Mouse (Mus musculus): ENCODE results near the gene Lrrc28.
A peak's percentile ranks its signal among the peaks of the same experiment; 100 is the strongest.
"Not testable (repeated sequence)": the region's sequence is repeated elsewhere in the genome, so short reads cannot be mapped to it uniquely, and the experiment has no call there.

Lrrc28 gene

DNA sequence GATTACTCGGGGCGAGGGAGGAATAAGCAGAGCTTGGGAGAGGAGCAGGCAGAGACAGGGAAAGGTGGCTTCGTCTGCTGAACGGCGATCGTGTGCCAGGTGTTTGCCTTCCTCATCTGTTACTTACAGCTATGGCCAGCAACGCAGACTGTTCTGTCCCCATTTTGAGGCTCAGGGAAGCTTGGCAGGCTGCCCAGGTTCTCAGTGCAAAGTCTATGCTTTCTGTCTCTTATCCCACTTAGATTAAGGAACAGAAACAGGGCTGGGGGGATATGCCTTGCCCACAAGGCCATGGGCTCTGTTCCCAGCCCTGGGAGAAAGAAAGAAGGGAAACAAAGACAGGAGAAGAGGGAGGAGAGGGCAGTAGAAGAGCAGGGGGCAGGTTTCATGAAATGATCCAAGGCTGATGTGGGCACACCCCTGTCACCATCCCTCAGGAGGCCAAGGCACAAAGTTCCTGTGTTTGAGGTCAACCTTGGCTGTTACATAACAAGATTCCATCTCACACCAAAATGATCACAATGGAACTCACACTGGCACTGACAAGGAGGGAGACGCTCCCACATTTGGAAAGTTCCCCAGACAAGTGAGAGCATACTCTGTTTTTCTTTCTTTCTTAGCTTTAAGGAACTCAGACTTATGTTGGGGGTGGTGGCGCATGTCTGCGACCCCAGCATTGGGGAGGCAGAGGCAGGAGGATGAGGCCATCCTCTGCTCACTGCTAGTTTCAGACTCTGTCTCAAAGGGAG, 116.8 kb downstream of the Lrrc28 start:
- peak; percentile 71 for DNase-seq

DNA sequence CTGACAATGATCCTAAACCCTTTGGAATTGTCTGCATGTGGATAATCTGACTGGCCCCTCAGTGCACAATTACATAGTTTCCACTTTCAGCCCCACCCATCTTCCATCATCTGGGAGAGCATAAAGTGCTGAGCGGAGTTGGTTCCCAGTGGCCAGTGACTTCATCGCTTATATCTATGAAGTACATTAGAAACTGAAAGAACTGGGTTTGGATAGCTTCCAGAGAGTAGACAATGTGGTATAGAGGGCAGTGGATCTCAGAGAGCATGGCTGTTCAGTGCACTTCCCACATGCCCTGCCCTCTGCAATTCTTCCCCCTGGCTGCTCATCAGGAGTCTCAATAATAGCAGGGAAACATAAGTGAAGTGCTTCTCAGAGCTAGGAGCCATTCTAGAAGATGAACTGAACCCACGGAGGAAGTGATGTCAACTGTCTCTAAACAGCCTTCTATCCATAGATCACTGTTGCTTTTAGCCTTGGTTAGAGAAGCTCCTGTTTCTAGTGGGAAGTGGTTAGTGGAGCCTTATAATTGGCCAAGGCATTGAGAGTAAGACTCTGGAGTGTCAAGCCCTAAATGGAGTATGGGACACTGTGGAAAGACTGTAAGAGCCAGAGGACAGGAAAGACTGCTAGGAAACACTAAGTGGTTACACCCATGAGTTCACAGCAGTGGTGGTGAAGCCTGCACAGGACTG, 119.0 kb downstream of the Lrrc28 start:
- DNase-seq = no peak

DNA sequence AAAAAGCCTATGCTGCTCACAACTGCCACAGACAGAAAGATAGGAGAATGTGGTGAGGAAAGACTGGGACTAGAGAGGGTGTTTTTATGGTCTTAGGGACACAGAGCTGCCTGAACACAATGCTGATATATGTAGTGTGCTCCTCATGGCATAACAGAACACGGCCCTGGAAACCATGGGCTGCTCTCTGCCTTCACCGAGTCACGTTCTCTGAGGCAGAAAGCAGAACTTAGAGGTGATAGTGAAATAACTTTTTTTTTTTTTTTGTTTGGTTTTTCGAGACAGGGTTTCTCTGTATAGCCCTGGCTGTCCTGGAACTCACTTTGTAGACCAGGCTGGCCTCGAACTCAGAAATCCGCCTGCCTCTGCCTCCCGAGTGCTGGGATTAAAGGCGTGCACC, 121.0 kb downstream of the Lrrc28 start:
- not testable (repeated sequence) for DNase-seq

DNA sequence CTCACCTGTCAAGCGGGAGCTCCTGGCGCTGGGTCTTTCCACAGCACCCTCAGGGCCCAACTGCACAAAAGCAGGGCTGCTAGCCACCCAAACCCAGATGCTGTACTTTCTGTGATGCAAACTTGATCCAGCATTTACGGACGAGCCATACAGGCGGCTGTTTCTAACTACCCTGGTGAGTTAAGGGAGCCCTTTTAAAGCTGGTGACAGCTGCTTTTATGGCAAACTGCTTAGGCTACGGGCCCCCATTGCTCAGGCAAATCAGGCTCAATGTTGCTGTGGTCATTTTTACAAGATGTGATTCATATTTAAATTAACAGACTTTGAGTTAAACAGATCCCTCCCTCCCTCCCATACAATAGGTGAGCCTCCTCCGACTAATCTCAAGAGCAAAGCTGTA, 121.7 kb downstream of the Lrrc28 start:
- no peak for DNase-seq

DNA sequence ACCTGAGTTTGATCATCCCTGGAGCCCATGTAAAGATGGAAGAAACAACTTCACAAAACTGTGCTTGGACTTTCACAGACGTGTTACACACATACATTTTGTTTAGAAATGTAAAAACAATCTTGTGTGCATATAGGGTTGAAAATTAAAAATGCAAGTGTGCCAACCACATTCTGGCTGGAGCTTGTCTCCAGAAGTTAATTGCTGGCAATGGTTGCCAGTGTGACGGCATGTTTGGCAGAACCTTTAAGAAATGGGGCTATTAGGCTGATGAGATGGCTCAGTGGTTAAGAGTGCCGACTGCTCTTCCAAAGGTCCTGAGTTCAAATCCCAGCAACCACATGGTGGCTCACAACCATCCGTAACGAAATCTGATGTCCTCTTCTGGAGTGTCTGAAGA, 123.3 kb downstream of the Lrrc28 start:
- DNase-seq = not testable (repeated sequence)

DNA sequence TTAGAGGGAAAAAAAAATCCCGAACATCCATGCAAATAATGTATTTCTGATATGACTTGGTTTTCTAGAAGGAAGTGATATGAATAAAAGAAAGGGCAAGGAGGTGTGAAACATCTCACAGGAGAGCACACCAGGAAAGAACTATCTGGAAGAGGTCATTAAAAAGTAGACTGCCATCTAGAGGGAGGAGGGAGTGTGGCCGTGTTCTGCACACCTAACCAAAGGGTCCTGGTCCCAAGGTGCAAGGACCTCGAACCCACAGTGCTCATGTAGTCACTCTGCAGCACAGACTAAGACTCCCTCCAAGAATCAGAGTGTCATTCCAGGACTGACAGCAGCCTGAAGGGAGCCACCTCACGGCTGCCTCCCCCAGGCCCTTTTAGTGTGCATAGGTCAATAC, 124.1 kb downstream of the Lrrc28 start:
- peak in 1 of 2 experiments; percentile 37 for DNase-seq

DNA sequence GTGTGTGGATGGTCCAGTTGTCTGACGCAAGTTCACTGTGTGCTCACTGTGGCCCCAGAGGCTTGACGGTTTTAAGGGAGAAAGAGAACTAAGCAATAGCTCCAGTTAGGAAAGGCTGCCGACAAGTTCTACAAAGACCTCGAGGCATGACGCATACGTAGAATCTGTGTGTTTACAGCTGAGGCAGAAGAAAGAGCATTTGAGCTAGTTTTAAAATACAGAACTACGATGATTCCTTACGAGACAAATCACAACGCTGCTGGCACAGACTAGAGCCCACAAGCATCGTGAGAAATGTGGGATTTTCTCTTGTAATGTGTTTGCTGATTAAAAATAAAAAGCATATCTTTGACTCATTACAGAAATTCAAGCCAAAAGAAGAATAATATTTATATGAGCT, 125.1 kb downstream of the Lrrc28 start:
- no peak for DNase-seq

DNA sequence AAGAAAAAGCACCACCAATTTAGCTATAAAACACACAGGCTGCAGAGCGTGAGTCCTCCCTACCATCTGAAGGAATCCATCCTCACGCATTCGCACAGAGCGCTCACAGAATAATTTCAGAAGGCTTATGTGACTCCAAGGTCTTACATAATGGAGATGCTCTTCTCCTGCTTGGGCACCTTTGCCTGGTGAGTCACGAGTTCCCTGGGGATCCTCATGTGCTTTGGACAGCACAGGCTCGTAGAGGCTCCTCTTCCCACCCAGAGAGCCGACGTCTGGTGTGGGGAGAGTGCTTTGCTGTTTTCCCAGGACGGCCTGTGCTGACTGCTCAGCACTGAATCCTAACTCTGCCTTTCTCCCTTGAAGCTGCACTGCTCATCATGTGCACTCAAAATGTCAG, 129.4 kb downstream of the Lrrc28 start:
- no peak for DNase-seq

DNA sequence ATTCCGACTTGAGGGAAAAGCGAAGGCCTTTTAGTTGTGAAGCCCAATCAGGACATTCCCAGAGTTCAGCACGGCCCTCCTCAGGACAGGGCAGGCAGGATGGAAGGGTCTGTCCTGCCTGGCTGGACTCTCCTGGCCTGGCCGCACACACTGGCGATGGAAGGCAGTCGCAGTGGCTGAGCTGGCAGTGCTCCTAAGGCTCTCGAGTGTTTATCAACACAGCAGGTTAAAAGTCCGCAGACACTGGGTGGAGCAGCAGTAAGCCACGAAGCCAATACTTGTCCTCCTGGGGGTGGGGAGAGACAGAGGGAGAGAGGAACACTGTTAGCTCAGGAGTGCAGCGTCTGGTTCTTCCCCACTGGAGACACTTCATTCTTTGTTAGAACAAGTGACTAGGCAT, 130.2 kb downstream of the Lrrc28 start:
- DNase-seq = peak; percentile 56 to 68

DNA sequence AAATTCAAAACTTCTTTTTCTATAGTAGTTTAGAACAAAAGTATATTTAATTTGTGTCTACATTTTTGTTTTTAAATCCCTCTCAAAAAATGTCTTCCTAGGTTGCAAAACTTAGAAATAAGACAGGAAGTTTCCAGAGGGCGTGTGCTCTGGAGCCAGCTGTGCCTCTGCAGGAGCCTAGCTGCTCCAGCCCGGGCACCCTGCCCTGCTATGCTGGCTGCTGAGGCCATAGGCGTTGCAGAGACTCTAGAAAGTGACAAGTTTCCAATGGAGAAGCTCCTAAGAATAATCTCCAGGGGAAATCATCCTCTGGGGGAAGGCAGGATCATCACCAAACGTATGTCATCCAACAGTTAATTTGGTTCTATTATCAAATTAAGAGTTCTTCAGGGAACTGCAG, 130.7 kb downstream of the Lrrc28 start:
- no peak for DNase-seq

DNA sequence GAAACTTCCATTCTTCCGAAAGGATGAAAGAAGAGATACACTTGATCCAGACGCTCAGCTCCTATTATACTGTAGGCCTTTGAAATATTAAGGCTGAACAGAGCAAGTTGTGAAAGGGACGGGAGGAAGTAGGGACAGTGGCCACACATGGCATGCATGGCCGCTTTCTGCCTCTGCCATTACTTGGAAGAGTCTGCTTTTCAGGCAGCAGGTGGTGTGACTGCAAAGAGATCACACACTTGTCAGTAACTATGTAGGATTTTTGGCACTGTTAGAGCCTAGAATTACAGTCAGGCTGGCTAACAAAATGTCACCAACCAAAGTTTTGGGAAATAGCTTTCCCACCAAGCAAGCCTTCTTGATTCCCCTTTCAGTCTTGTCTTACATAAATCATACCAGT, 131.4 kb downstream of the Lrrc28 start:
- DNase-seq = no peak

DNA sequence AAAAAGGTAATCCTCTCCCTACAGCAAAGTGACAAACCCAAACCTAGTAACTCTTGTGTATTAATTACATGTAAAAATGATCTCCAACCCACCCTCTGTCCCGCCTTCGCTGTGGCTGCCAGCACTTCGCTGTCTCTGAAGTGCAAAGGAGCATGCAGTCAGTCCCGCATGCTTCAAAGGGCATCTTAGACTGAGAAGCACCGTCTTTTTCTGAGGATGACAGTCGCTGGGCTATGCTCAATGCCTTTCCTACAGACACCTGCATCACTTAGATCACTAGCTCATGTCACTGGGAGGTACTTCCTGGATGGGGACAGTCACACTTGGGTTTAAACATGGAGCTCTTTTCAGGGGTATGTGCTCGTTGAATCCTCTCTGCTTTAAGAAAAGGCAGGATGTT, 133.5 kb downstream of the Lrrc28 start:
- no peak for DNase-seq

DNA sequence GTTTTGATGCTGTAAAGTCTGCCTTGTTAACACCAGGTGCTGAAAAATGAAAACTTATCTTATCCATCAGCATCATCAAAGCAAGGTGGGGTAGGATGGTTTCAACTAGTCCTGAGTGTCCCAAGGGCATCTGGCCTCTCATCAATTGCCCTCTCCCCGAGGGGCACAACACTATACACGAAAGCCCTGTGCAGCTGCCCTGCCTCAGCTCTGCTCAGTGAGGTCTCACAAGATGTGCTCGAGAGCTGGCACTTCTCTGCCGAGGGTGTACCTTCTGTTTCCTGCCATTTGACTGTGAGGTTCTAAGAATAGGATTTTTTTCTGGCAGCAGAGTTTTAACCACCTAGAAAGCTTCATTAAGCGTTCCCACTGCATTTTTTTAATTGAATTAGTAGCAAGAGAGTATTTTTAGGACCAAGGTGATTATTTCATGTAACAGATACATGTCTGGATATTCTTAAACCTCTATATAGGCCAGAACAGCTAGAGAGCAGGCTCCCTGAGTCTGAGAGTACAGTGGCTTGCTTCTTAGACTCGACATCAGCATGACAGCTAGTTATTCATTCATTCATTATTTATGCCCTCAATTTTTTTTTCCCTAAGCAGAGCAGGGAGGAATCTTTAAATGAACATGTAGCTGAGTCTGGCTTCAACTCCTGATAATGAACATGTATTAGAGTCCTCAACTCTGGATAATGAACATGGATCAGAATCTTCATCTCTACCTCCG, 141.6 kb downstream of the Lrrc28 start:
- peak; percentile 45 to 57 for DNase-seq

DNA sequence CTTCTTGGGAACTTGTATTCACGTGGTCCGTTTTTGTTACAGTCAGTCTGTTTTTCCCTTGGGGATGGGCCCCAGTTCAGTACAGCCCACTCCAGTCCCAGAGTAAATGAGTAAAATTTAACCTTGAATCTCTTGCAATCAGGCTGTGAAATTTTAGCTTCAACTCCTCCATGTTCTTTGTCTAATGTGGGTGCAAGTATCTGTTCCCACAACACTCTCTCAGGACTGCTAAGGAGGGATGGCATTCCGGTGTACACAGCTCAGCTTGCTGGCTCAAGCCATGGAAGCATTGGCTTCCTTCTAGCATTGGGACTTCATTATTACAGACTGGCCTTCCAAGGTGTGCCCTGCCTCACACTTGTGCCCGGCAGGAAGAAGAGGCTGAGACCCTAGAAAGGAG, 142.4 kb downstream of the Lrrc28 start:
- peak in 1 of 2 experiments; percentile 5 for DNase-seq

DNA sequence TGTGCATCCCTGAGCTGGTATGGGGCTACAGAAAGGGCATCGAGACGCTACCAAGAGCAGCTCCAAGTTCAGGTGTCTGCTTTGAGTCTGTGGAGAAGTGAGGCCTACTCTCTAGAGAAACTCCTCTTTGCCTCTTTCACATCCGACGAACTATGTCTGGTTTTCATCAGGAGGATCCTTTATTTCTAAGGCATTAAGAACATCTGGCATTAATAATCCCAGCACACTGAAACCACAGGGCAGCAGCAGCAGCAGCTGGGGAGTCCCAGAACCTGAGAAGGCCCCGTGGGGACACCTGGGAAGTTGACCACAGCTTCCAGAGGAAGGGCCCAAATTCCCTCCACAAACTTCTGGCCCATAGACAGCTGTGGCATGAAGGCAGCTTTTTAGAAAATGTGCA, 144.2 kb downstream of the Lrrc28 start:
- DNase-seq = no peak

DNA sequence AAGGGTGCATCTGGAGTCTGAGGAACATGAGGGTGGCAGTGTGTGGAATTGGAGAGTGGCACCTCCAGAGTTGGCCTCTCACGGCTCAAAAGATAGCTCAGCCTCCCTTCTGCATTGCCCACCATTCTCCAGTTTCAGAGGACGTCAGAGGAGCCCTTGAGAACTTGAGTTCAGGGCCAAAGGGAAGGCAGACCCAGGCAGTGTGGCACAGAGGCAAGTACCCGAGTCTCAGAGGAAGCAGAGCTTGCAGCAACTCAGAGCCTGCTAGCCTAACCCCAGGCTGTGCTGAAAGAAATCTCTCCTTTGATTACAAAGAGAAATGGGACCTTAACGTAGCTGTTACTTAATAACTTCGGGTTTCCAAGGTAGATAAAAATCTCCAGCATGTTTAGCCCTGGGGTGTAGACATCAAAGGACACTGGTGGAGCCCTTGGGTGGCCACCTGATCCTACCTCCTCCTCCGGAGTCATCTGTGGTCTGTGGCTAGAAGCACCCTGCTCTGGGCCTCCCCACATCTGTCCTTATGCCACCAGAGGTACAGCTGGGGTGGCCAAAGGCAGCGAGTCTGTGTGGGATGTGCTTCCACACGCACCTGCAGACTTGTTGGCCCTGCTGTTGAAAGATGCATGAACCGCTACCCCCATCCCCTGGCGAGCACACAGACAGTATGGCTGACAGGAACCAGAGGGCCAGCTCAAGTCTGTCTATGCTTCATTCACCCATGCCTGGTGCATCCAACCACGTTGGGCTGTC, 144.8 kb downstream of the Lrrc28 start:
- no peak for DNase-seq

DNA sequence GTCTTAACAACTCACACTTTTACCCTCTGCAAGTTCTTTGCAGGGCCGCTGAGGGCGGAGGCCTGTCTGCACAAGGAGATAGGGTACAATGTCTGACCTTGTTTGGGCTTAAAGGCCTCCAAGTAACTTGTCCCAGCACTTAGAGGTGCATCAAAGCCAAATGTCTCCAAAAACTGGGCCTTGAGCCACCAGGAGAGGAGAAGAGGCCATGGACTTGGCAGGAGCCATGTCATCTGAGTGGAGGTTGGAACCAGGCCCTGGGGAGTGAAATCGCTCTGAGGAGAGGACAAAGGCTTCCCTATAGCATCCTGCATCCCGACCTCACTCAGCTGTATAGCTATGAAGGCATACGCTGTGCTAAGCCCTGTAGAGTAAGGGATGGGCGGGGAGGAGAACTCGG, 145.6 kb downstream of the Lrrc28 start:
- peak; percentile 73 to 80 for DNase-seq

DNA sequence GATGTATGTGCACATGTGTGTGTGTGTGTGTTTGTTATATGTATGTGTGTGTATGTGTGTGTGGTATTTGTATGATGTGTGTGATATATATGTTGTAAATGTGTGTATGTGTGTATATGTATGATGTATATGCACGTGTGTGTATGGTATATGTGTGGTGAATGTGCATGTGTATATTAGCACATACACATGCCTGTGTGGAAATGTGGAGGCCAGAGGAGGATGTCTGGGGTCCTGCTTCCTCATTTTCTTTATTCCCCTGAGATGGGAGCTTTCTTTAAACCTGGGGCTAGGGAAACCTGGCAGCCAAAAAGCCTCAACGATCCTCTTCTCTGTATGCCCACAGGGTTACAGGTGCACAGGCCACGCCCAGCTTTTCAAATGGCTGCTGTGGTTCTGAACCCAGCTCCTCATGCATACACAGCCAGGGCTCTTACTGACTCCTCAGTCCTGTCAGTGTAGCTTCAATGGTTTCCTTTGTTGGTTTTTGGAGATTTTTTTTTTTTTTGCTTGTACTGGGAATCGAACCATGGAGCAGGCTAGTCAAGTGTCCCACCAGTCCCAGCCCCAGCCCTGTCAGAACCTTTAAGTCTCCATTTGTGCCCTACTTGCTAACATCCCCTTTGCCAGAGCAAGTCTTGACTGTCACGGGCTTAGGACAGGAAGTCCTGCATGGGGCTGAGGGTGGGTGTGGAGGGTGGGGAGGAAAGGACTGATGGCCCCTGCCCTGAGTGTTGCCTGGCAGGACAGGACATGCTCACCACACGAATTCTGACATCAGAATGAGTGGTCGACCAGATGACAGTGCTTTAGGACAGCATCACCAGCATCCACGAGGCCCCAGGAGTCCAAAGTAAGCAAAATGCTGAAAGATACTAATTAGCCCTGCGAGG, 151.0 kb downstream of the Lrrc28 start:
- DNase-seq = no peak

DNA sequence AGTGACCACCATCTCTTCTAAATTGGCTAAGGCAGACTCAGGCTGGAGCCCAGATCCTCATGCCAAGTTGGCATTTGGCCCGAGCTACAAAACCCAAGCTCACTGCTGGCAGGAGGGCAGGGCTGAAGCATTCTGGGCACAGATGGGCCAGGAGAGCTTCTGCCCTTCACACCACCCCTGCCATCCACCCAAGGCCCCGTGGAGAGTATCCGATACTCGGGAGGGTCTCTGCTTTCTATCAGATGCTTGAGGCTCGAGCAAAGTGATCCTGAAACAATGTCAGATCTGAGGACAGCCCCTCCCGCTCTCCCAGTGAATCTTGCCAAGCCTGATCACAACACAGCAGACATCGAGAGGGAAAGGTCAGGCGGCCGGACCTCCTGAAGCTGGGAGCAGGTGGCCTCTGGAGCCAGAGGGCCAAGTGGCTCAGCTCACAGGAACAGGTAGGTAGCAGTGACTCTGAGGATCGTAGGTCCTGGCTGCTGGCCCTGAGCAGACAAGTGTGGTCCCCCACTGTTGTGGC, 157.1 kb downstream of the Lrrc28 start:
- peak; percentile 98 to 99 for DNase-seq

DNA sequence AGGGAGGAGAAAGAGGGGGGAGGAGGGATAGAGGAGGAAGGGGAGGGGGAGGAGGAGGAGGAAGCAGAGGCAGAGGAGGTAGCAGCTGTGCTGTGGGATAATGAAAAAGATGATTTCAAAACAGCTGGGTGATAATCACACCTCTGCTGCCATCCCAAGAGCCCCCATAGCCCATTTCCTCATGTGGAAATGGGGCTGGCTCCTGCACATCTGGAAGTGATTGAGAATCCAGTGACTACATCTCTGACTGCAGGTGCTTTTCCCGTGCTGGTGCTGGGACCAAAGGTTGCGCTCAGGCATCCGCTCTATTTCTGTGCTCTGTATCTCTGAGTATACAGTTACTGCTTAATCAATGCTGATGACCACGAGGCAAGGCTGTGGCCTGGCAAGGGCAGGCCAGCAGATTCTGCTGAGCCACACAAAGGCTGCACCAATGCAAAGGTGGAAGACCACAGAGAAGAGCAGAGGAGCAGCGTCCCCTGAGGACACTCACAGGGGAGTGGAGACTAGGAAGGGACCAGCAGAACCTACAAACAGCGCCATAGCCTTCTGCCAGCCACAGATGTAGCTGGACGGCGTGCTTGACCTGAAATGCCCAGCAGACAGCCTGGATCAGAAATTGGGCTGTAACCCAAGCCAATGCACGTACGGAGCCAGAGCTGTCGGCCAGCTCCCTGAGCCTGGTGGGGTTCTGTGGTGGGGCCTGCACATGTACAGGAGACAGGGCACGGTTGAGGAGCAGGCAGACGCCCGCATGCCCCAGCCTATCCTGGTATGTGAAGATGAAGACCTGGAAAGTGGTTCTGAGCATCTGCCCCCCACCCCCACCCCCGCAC, 157.9 kb downstream of the Lrrc28 start:
- DNase-seq = peak; percentile 84 to 88

DNA sequence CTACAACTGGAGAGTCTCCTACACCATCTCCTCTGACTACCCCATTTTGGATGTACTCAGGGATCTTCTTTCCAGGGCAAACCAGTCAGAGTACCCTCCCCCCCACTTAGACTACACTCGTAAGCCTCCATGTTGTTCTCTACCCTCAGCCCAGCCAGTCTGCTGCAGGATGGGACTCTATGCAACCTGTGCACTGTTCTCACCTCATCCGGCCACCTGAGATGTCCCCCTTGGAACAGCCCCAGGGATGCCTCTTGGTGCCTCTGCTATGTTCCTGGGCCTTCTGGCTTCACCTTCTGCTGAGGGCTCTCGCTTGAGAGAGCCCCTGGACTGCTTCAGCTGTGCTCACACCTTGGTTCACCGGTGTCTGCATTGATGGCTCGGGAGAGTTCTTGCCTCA, 158.7 kb downstream of the Lrrc28 start:
- peak in 1 of 2 experiments; percentile 37 for DNase-seq
